Mouse (Mus musculus) intestine, embryonic 16.5 days (tissue): ENCODE data around the gene Jmjd7. TPM values are rescaled to one million over a fixed set of nuclear protein-coding genes. Genes with fewer than 3 reads are reported as not detected.

Experiments
- ATAC-seq: fragments of 200-750 bp; cut with Nextera tagmentation; 2 replicates; pipeline ENCODE4 v1.8.0; 2017; ENCODE audit warnings: moderate TSS enrichment, moderate library complexity
- H3K27ac ChIP-seq: fragments of 300-500 bp; sonication (generic); 2 replicates; pipeline ENCODE4 v1.5.1; 2014; ENCODE audit warnings: mild to moderate bottlenecking, low read length
- H3K27me3 ChIP-seq: fragments of 300-500 bp; sonication (generic); replicated peaks from 2 replicates; pipeline ENCODE4 v1.6.1; 2014; ENCODE audit warnings: low read length, control low read depth, mixed read lengths; ENCODE audit not compliant: control insufficient read depth, insufficient read depth
- H3K36me3 ChIP-seq: fragments of 300-500 bp; sonication (generic); 2 replicates; pipeline ENCODE4 v1.6.1; 2014; ENCODE audit warnings: low read length, control low read depth; ENCODE audit not compliant: control insufficient read depth, insufficient read depth
- H3K4me1 ChIP-seq: fragments of 300-500 bp; sonication (generic); 2 replicates; pipeline ENCODE4 v1.6.1; 2014; ENCODE audit warnings: low read length, control low read depth, mixed read lengths; ENCODE audit not compliant: control insufficient read depth, insufficient read depth
- H3K4me2 ChIP-seq: fragments of 300-500 bp; sonication (generic); 2 replicates; pipeline ENCODE4 v1.6.1; 2014; ENCODE audit warnings: low read depth, low read length, control low read depth
- H3K4me3 ChIP-seq: fragments of 300-500 bp; sonication (generic); 2 replicates; pipeline ENCODE4 v1.5.1; 2014; ENCODE audit warnings: mild to moderate bottlenecking, low read length
- H3K9ac ChIP-seq: fragments of 300-500 bp; sonication (generic); 2 replicates; pipeline ENCODE4 v1.6.1; 2014; ENCODE audit warnings: low read depth, low read length
- H3K9me3 ChIP-seq: fragments of 300-500 bp; sonication (generic); 2 replicates; pipeline ENCODE4 v1.6.1; 2016; ENCODE audit warnings: low read length, control low read depth; ENCODE audit not compliant: control insufficient read depth
- WGBS: fragments of 180-500 bp; shearing (Covaris S2); extraction: QIAGEN DNeasy Blood & Tissue Kit; methylation state at CpG from one replicate; pipeline ENCODE4 v1.1.7; 2014; 5-methylcytosine and 5-hydroxymethylcytosine counted together
- polyA plus RNA-seq: library from polyadenylated mRNA; unstranded; fragments of >200 nt; fragmentation: Nextera tagmentation; extraction: Ambion mirVana; gene quantifications from 2 replicates; pipeline ENCODE4 v1.2.1, GENCODE M21; 2015

Jmjd7 gene
- polyA plus RNA-seq, 1 experiment from 2014 or later = 17.4 TPM

DNA sequence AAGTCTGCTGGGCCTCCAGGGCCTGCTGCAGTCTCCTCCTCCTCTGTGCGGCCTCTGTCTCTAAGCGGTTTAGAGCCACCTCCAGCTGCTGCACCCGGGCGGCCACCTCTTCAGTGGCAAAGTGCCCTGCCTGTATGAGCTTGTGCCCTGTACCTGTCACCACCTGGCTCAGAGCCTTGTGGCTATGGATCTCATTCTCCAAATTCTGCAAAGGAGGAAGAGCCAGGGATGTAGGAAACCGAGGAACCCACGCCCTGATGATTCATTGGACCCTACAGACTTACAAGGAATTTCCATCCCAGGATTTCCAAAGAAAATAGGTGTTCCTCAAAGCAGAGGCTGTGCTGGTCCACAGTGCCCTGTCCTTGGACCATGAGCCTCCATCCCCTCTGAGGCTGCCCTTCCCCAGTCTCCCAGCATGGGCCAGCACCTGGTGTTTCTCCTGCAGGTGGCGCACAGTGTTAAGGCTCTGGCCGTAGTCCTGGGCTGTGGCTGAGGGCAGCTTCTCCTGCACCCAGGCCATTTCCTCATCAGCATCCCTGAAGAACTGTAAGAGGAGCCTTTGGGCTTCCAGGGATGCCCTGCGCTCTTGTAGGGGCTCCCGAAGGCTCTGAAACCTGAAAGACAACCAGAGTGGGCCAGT is 22.5 kb downstream of the Jmjd7 start:
- Histone ChIP-seq H3K27ac (no peak overlapping the region), H3K4me3 (no peak overlapping the region), H3K27me3 (no peaks in the 10 kb centered on the region), H3K9me3 (no peaks in the 10 kb centered on the region), H3K36me3 (no peaks in the 10 kb centered on the region), H3K9ac (no peak overlapping the region), H3K4me2 (no peak overlapping the region), H3K4me1 (peaks cover 21% of the 10 kb centered on the region)
- ATAC-seq = 0 out of 2 replicates have a peak, but pooled peaks have one; percentile 24
- 62% methylated on average over 10 of the region's 10 CpGs for WGBS

DNA sequence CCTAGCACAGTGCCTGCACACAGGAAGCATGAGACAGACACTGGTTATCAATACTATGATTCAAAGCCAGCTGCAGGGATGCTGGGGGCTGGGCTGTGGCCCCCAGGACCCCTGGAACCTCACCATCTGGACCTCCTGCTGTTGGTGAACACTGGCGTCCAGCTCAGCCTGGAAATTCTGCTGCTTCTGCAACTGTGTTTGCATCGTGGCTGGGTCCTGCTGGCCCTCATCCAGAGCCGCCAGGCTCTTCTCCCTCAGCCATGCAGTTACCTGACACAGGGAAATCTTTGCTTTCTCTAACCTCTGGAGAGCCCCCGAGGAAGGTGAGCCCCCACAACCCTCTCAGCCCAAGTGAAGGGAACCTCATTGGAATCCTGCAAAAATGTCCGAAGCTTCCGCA is 24.1 kb downstream of the Jmjd7 start:
- no peak overlapping the region for H3K9ac ChIP-seq
- no peak overlapping the region for H3K4me2 ChIP-seq
- no peak for ATAC-seq
- no peak overlapping the region for H3K4me3 ChIP-seq
- no peak overlapping the region for H3K27ac ChIP-seq
- H3K4me1 ChIP-seq = peaks cover 14% of the 10 kb centered on the region
- no peaks in the 10 kb centered on the region for H3K36me3 ChIP-seq
- 62% methylated on average over 6 of the region's 6 CpGs for WGBS
- no peaks in the 10 kb centered on the region for H3K27me3 ChIP-seq
- H3K9me3 ChIP-seq = no peaks in the 10 kb centered on the region

DNA sequence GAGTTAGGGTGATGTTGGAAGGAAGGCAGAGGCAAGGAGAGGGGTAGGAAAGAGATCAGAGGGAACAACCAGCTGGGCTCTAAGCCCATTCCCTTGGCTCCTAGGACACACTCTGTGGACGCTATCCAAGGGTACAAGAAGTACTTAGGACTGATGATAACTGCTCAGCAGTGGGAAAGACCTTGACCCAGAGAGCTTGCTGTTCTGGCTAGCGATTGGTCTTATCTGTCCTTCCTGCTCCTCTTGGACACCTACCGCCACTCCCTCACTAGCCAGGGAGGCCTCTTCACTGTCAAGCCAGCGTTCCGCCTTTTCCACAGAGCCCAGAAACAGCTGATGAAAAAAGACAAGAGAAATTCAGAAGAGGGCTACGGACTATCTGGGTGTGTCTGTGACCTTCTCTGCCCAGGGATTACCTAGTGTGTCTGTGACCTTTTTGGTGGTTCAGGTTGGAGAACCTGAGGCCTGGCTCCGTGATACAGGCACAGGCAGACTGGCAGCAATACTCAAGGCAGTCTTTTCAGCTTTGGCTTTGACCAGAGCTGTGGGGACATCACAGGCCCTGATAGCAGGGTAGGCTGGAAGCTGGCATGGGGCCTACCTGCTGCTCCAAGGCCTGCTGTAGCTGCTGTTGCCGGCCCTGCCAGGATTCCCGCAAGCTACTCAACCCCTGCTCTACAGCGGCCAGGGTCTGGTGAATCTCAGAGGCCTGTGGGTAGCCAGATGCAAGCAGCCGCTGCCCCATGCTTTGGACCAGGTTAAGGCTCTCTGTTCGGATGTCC is 27.7 kb downstream of the Jmjd7 start:
- Histone ChIP-seq H3K36me3 (no peaks in the 10 kb centered on the region), H3K9ac (no peak overlapping the region), H3K4me1 (no peaks in the 10 kb centered on the region), H3K4me2 (no peak overlapping the region), H3K27me3 (no peaks in the 10 kb centered on the region), H3K9me3 (no peaks in the 10 kb centered on the region), H3K27ac (no peak overlapping the region), H3K4me3 (no peak overlapping the region)
- 84% methylated on average over 12 of the region's 12 CpGs for WGBS
- no peak for ATAC-seq

DNA sequence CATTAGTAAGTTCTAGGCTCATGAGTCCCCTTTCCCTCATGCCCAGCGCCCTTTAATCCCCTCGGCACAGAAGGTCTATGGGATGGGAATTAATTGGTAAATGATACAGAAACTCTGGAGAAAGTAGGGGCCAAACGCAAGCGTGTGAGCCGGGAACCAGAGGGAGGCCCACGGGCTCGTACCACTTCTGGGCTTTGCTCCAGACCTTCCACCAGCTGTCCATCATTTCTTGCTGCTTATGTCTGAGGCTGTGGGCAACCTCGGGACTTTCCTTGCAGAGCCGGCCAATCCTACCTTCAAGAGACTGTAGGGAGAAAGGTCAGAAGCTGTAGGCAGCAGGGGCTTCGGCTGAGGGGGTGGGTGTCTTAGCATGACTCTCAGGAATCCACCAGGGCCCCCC is 28.6 kb downstream of the Jmjd7 start:
- H3K9ac ChIP-seq = no peak overlapping the region
- no peak overlapping the region for H3K4me3 ChIP-seq
- no peaks in the 10 kb centered on the region for H3K36me3 ChIP-seq
- no peaks in the 10 kb centered on the region for H3K9me3 ChIP-seq
- 84% methylated on average over 10 of the region's 10 CpGs for WGBS
- no peak overlapping the region for H3K27ac ChIP-seq
- H3K27me3 ChIP-seq = no peaks in the 10 kb centered on the region
- H3K4me2 ChIP-seq = no peak overlapping the region
- ATAC-seq = no peak
- H3K4me1 ChIP-seq = no peaks in the 10 kb centered on the region

DNA sequence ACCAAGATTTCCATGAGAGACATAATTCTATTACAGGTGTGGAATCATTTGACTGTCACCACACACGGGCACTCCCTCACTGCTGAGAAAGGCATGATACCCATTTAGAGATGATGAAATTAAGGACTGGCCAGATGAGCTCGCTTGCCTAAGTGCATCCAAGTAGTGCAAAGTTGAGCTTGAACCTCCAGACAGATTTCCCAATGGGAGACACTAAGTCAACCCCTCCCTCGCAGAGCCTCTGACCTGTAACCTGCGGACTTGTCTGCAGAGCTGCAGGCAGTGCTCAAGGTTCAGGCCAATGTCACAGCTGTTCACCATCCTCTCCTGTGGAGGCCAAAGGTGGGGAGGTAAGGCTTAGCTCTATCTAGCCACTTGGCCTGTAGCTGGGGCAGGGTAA is 31.5 kb downstream of the Jmjd7 start:
- Histone ChIP-seq H3K36me3 (no peaks in the 10 kb centered on the region), H3K27me3 (no peaks in the 10 kb centered on the region), H3K4me2 (no peak overlapping the region), H3K9ac (no peak overlapping the region), H3K4me1 (no peaks in the 10 kb centered on the region), H3K27ac (no peak overlapping the region), H3K9me3 (no peaks in the 10 kb centered on the region), H3K4me3 (no peak overlapping the region)
- no peak for ATAC-seq
- WGBS = 76% methylated on average over 4 of the region's 4 CpGs

DNA sequence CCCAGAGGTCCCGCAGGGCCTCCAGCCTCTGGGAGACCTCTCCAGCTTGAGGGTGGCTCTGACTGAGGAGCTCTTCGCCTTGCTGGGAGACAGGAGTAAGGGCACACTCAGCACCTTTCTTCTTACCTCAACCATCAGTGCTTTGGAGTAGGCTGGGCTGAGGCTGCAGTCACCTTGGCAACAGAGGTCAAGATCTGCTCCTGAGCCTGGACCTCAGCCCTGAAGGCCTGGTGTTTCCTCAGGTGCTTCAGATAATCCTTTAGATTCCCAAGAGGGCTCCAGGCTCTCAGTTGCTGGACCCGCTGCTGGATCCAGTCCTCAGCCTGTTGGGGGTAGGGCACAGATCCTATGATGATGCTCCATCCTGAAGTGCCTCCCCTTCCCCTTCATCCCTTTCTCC is 32.2 kb downstream of the Jmjd7 start:
- Histone ChIP-seq H3K4me3 (no peak overlapping the region), H3K27ac (no peak overlapping the region), H3K4me1 (no peaks in the 10 kb centered on the region), H3K36me3 (no peaks in the 10 kb centered on the region), H3K9me3 (no peaks in the 10 kb centered on the region), H3K9ac (no peak overlapping the region), H3K27me3 (no peaks in the 10 kb centered on the region), H3K4me2 (no peak overlapping the region)
- no peak for ATAC-seq
- 91% methylated on average over 3 of the region's 3 CpGs for WGBS

DNA sequence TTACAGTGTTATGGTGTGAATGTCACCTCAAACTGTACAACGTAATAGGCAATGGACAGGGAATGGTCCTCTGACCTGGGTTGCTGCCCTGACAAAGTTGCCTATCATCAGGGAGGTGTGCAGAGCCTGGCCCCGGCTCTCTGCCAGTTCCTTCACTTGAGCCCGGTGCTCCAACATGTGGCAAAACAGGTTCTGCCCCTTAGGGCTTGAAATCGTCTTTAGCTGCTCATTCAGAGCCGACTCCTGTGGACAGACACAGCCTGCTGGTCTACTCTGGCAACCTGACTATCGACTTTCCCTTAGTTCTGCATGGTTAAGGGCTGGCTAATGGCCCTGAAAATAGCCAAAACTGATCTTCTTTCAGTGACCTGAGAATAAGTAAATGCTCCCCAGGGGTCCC is 32.9 kb downstream of the Jmjd7 start:
- no peak for ATAC-seq
- no peak overlapping the region for H3K4me2 ChIP-seq
- H3K27ac ChIP-seq = no peak overlapping the region
- H3K27me3 ChIP-seq = no peaks in the 10 kb centered on the region
- H3K4me3 ChIP-seq = no peak overlapping the region
- WGBS = 57% methylated on average over 6 of the region's 6 CpGs
- H3K36me3 ChIP-seq = no peaks in the 10 kb centered on the region
- H3K9me3 ChIP-seq = no peaks in the 10 kb centered on the region
- H3K9ac ChIP-seq = no peak overlapping the region
- H3K4me1 ChIP-seq = no peaks in the 10 kb centered on the region

DNA sequence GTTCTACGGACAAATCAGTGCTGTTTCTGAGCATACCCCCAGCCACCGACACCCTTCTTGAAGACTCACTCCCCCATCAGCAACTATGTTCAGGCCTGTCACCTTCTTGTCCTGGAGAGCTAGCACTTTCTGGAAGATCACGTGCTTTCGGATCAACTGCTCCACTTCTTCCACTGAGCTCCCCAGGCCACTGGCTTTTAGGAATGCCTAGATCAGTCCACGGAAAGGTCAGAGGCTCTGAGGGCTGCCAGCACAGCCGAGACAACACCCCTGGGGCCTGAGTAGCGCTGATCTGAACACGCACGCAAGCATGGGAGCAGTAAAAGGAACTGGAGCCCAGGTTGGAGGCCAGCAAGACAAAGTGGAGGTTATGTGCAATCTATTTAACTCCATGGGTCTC is 33.4 kb downstream of the Jmjd7 start:
- 74% methylated on average over 9 of the region's 9 CpGs for WGBS
- no peak overlapping the region for H3K4me3 ChIP-seq
- H3K4me2 ChIP-seq = no peak overlapping the region
- H3K4me1 ChIP-seq = no peaks in the 10 kb centered on the region
- ATAC-seq = no peak
- no peaks in the 10 kb centered on the region for H3K27me3 ChIP-seq
- H3K9ac ChIP-seq = no peak overlapping the region
- H3K36me3 ChIP-seq = no peaks in the 10 kb centered on the region
- H3K9me3 ChIP-seq = no peaks in the 10 kb centered on the region
- no peak overlapping the region for H3K27ac ChIP-seq

DNA sequence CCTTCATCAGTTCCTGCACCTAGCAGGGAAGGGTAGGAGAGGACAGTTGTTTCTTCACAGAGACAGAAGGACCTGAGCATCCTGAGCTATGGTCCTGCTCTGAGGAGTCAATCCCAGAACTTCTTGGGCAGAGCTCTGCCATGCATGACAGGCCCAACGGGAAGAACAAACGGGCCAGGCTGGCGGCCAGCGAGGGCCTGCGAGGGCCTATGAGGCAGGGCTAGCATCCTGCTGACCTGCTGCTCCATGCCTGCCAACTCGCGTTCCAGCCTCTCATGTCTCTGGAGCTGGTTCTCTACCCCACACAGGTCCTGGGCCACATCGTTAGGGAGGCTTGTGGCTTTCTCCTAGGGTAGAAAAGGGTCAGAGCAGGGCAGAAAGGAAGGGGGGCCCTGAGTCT is 35.0 kb downstream of the Jmjd7 start:
- no peak for ATAC-seq
- Histone ChIP-seq H3K27me3 (no peaks in the 10 kb centered on the region), H3K4me3 (no peak overlapping the region), H3K9ac (no peak overlapping the region), H3K36me3 (no peaks in the 10 kb centered on the region), H3K27ac (no peak overlapping the region), H3K4me2 (no peak overlapping the region), H3K9me3 (no peaks in the 10 kb centered on the region), H3K4me1 (no peaks in the 10 kb centered on the region)
- WGBS = 88% methylated on average over 8 of the region's 8 CpGs
